Mouse (Mus musculus): ENCODE measurements around the gene Rfx5. TPM values are rescaled to one million over a fixed set of nuclear protein-coding genes. Genes with fewer than 3 reads are reported as not detected.
A peak's percentile ranks its signal among the peaks of the same experiment; 100 is the strongest.
"Not testable (repeated sequence)": the region's sequence is repeated elsewhere in the genome, so short reads cannot be mapped to it uniquely, and the experiment has no call there.

The Rfx5 gene
- total RNA-seq (2015; ENCODE audit: low replicate concordance) (4.3 and 6.7 TPM in 2 replicates), total RNA-seq (2017; ENCODE audit: low replicate concordance) (1.4 and 2.3 TPM in 2 replicates)

DNA sequence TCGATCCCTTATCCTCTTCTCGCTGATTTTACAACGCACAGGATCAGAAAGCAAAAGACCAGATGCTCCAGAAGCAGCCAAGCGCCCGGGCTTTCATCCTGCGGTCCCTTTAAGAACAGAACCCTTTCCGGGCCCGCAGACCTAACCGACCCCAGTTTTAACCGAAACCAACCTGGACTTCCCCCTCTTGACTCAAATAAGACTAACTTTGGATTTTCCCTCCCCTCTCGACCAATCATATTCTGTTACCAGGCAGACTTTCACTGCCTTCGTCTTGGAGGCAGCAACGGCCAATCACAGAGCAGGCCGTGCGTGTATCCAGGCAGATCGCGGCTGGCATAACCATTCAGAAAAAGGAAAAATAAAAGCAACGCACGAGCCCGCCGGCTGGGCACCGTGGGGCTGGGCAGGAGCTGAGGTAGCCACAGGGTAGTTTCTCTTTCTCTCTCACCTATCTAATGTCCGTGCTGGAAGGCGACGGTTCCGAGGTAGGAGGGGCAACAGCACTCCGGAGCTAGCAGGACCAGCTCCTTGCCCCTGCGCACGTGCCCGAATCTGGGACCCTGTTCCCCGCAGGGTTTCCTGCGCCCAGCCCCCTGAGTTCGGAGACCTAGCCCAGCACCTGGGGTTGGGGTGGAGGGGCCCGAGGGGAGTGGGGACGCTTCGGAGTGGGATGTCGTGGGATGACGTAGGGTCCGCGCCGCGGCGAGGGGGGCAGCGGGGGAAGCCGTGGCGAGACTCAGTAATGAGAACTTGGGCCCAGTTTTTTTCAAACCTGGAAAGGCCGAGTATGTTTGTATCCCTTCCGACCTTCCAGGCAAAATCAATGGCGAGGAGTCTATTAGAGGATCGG is at the start of gene Rfx5:
Rfx5 (plus strand) TSS at position 312 of the 853 bp plus-strand sequence.
- ATAC-seq (replicated peaks; ENCODE audit: low FRiP score, poor library complexity, severe bottlenecking), result peak; percentile 96

DNA sequence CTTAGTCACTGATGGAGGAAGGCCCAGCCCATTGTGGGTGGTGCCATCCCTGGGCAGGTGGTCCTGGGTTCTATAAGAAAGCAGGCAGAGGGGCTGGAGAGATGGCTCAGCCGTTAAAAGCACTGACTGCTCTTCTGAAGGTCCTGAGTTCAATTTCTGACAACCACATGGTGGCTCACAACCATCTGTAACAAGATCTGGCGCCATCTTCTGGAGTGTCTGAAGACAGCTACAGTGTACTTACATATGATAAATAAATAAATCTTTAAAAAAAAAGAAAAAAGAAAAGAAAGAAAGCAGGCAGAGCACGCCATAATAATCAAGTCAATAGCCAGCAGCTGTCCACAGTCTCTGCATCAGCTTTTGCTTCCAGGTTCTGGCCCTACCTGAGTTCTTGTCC is 49.1 kb upstream of the Rfx5 start:
- ATAC-seq (replicated peaks; ENCODE audit: low FRiP score, poor library complexity, severe bottlenecking), result not testable (repeated sequence)

DNA sequence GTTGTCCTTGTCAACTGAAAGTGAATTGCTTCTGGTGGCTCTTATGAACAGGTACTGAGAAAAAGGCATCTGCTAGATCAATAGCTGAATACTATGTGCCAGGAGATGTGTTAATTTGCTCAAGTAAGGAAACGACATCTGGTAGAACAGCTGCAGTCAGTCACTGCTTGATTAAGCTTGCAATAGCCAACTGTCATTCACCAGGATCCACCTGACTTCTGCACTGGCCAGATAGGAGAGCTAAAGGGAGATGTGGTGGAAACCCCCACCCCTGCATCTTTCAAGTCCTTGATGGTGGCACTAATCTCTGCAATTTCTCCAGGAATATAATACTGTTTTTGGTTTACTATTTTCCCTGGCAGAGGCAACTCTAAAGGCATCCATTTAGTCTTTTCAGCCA is 47.4 kb upstream of the Rfx5 start:
- 0 out of 2 replicates have a peak, but pooled peaks have one; percentile 55 for ATAC-seq (replicated peaks; ENCODE audit: low FRiP score, poor library complexity, severe bottlenecking)

DNA sequence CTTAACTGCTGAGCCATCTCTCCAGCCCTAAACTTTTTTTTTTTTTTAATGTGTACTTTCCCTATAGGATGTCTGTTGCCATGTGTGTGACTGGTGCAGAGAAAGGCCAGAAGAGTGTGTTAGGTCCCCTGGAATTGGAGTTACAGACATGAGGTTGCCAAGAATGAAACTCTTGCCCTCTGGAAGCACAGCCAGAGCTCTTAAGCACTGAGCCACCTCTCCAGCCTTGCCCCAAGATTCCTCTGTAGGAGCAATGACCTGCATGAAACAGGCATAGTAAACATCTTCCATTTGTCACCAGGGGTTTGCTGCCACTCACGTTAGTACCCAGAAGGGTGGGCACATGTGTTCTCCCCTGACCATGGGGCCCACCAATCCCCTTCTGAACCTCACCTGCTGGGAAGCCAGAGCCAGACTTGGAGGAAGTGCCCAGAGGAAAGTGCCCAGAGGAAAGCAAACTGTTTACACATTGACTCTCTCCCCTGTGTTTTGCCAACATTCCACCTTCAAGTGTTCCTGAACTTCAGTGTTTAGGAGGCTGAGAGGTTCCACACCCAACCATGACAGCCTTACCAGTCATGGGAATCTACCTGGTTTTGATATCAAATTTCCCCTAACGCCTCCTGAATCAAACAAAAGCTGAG is 42.7 kb upstream of the Rfx5 start:
- ATAC-seq (replicated peaks; ENCODE audit: low FRiP score, poor library complexity, severe bottlenecking), result no peak

DNA sequence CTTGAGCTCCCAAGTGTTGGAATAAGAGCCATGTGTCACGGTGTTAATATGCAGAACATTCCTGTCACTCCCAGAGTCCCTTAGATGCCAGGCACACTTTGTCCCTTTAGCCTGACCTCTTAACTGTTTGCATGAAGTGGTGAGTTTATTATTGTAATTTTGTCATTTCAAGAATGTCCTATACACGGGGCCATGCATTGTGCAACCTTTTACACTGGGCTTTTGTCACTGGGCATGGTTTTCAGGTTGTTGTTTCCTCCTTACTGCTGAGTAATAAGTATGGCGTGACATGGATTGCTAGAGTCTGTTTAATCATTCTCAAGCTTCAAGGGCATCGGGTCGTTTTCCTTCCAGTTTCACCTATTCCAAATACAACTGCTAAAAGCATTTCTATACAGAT is 40.1 kb upstream of the Rfx5 start:
- ATAC-seq (replicated peaks; ENCODE audit: low FRiP score, poor library complexity, severe bottlenecking), result no peak

DNA sequence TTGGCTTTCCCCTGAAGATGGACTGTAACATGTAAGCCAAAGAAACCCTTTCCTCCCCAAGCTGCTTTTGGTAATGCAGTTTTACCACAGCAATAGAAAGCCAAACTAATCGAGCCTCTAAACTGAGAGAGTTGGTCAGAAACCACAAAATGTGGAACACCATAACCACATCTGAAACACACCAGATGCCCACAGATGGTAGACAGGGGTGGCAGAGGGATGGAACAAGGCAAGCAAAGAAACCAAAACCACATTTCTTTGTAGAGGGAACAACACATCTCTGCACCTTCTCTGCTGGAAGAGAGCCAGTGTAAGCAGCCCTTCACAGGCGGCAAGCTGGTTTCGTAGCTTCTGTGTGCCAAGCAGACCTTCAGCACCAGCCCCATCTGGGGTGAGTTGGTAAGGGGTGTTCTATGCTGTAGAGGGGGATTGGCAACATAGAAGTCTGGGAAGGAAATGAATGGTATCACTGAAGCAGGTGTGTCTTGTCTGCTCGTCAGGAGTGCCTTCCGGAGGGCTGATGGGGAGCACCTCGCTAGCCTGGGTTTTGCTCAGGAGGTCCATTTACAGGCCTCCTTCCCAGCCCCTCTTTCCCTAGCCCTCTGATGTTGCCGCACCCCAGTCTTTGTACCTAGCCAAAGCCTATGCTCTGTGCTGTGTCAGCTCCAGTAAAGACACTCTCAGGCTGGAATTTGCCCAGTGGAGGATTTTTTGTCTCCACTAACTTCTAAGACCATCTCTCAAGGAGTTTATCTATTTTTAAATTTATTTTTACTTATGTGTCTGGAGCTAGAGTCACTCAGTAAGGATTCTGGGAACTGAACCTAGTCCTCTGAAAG is 37.8 kb upstream of the Rfx5 start:
- no peak for ATAC-seq (replicated peaks; ENCODE audit: low FRiP score, poor library complexity, severe bottlenecking)

DNA sequence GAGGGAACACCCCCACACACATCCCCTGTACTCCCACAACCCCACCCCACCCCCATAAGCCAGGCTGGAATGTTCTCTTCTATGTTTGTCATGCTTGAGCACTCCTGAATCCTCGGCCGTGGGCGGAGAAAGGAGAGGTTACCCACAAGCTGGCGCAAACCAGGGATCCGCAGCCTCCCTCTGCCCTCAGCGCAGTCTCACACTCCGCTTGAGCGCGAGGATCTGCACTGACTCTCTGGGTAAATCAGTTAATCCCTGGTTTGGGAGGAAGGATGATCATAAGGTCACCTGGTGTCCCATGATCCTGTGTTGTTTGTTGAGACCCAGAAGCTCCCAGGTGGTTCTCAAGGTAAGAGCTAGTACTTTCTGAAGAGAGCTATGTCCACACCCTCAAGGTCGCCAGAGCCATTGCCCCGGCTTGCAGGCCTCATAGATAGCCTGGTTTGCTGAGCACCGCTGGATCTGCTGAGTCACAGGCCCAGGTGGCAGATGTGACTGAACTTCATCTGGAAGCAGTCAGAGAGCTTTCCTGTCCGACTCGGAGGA is 36.0 kb upstream of the Rfx5 start:
- peak; percentile 97 for ATAC-seq (replicated peaks; ENCODE audit: low FRiP score, poor library complexity, severe bottlenecking)

DNA sequence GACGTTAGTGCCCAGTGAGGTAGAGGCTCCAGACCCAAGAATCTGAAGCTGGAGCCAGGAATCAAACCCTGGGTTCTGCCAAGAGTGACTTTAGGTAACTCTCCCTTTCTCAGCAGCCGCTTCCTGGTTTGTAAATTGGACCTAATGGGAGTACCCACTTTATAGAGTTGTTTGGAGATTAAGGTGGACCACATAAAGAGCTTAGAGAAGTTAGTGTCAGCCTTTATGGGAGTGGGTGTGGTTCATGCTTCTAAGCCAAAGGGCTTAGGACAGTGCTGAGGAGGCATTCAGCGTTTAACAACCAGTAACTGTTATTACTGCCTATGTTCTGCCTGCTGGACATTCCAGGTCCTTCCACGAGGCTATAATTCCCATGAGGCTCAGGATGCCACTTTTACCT is 35.0 kb upstream of the Rfx5 start:
- ATAC-seq (replicated peaks; ENCODE audit: low FRiP score, poor library complexity, severe bottlenecking), result no peak

DNA sequence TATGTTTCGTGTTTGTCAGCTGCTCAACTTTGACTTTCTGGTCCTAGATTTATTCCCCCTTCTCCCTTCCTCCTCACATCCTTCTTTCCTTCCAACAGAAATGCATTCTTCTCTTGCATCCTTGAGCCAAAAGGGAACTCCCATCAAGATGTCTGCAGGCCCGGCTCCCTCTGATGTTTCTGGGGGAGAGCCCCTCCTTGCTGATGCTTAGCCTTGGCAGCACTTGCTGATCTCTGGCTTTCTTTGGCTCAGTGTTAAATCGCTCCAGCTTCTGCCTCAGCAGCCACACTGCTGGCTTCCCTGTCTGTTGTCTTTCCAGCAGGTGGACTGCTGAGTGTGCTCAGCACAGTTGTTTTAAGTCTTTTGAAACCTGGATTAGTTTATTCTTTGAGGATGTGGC is 32.8 kb upstream of the Rfx5 start:
- ATAC-seq (replicated peaks; ENCODE audit: low FRiP score, poor library complexity, severe bottlenecking), result no peak

DNA sequence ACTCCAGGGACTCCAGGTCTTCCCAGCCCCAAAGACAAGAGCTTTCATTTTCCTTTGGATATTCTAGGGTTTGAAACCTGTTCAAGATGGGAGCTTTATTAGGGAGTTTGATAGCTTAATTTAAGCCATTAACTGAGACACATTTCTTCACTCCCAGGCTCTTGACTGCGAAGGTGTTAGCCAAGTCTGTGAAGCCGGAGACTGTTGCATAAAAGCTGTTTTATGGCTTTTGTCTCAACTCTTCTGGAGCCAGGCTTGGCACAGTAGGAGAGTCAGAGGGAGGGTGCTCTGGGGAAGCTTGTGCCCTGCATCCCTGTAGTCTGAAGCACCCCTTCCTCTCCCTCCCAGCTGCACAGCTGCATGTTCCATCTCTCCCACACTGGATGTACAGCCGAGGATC is 31.5 kb upstream of the Rfx5 start:
- ATAC-seq (replicated peaks; ENCODE audit: low FRiP score, poor library complexity, severe bottlenecking), result no peak

DNA sequence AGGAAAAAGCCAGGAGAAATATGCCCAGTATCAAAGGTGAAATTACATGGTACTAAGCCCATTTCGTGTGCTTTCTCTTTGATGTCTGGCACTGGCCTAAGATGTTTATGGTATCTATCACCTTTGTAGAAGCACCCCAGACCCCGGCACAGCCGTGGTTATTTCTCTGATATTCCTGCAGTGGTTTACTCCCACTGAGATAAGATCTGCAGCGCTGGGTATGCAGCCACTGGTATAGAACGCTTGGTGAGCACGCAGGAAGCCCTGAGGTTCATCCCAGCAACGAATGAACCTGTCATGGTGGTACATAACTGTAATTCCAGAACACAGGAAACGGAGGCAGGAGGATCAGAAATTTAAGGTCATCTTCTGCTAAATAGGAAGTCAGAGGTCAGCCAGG is 29.2 kb upstream of the Rfx5 start:
- ATAC-seq (replicated peaks; ENCODE audit: low FRiP score, poor library complexity, severe bottlenecking), result no peak; the same call in 1 of the 2 replicates

DNA sequence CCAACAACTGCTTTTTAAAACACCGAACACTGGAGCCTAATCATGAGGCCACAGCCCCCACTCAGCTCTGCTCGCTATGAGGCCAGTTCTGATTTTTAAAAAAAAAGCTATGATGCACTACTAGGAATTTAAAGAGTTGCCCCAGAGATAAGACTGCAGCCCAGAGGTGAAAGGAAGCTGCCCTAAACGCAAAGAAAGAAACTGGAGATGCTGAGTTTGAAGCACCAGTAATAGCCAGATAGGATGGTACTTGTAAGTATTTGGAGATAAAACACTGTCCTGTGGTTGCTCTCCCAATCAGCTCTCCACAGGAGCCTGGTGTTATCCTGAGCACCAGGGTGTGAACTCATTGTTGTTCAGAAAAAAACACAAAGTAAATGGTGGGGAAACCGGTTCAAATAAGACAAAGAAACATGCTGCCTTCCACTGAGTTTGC is 27.6 kb upstream of the Rfx5 start:
- ATAC-seq (replicated peaks; ENCODE audit: low FRiP score, poor library complexity, severe bottlenecking), result peak; percentile 84

DNA sequence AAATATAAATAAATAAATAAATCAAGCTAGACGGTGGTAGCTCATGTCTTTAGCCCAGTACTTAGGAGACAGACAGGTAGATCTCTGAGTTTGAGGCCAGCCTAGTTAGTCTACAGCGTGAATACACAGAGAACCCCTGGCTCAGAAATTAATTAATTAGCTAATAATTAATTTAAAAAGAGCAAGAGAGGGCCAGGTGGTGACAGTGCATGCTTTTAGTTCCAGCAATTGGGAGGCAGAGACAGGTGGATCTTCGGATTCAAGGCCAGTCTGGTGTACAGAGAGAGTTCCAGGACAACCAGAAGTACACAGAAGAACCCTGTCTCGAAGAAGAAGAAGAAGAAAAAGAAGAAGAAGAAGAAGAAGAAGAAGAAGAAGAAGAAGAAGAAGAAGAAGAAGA is 24.9 kb upstream of the Rfx5 start:
- ATAC-seq (replicated peaks; ENCODE audit: low FRiP score, poor library complexity, severe bottlenecking), result not testable (repeated sequence)

DNA sequence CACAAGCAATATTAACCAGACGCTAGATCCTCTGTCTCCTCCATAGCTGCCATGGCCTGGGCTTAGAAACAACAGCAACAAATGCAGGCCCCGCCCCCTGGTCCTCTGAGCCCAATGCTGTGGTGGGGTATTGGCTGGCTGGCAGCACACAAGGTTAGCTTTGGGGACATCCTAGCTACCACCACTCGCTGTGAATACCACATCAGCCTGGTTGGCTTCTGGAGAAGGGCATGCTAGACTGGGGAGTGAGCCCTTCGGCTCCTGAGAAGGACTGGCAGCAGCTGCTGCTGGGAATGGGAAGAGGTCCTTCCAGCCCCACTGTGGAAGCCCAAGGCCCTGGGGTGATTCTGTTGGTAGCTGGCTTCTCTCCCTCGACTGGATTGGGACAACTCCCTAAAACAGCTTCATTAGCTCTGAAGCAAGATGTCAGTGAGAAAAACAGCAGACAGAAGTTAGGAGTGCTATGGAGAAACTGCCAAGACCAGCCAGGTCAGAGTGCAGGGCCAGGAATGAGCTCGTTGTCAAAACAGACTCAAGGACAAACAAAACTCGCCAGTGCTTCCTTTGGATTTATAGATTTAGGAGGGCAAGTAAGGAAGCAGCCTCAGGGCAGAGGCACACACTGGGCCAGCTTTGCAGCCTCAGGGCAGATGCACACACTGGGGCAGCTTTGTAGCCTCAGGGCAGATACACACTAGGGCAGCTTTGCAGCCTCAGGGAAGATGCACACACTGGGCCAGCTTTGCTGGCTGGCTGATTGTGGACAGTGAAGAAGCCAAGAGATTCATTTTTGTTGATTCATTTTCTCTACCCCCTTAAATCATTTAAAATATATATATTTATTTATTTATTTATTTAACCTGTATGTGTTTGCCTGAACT is 23.2 kb upstream of the Rfx5 start:
- not testable (repeated sequence) for ATAC-seq (replicated peaks; ENCODE audit: low FRiP score, poor library complexity, severe bottlenecking)

DNA sequence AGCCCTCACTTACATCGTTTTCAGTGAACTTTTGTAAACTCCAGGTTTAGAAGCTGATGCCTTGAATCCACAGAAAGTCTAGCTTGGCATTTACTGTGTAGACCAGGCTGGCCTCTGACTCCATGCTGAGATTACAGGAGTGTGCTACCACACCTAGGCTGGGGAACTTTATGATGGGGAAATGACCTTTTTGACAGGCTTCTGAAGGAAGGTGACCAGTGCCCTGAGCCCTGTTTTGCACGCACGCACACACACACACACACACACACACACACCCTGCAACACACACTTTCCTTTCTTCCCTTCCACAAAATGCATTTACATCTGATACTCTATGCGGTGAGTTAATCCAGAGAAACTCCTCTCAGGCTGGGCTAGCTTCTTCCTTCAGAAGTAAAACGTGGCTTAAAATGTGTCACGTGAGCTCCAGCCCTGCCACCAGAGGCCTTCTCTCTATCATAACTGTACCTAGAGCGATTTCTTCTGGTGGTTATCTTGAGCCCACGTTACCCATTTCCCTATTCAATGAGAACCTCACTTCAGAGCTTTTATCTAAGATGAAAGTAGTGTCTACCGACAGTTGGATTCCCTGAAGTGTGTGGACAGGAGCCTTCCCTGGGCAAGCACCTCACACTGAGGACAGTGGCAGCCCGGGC is 22.3 kb upstream of the Rfx5 start:
- ATAC-seq (replicated peaks; ENCODE audit: low FRiP score, poor library complexity, severe bottlenecking), result not testable (repeated sequence)

DNA sequence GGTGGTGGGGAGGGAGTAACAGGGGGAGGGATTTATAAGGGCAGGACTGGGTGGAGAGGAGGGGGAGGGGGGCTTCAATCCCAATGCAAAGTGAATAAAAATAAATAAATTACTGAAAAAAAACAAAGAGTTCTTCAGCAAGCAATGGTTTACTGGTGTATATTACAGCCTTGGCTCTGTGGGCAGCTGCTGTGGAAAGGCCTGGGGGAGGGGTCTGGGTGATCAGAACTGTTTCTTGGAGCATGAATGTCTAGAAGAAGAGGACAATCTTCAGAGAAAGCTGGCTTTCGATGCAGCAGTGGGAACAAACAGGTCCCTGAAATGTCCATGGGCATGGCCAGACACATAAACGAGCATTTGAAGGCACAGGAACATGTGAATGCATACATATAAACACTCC is 21.6 kb upstream of the Rfx5 start:
- not testable (repeated sequence) for ATAC-seq (replicated peaks; ENCODE audit: low FRiP score, poor library complexity, severe bottlenecking)

DNA sequence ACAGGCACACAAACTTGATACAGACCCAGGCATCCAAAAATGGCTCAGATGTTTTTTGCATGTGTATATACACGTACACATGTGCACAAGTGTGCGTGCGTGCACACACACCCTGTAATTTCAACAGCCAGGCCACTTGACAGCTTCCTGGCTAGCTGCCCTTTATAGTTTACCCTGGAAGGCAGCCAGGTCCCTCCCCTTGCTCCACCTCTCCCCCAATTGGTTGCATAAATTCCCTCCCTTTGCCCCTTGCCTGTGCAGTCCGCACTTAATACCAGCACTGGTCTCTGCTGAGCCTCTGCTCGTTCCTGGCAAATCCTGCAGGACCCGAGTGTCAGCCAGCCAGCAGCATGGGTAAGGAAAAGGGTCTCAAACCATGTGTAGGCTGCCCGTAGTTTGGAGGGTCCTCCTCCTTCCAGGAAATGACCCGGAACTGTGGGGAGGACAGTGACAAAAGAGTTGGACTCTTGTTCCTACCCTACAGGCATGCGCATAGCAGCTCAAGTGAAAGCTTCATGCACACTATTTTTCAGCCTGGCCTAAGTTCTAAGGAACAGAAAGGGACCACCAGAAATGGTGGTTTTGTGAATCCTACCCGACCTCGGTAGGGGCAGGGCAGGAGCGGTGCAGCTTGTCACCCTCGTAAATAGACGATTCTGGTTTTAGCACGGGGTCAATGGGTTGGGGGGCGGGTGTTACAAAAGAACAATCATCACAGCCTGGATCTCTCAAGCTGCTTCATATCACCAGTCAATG is 20.9 kb upstream of the Rfx5 start, which contains the start of gene Selenbp1:
Selenbp1 (plus strand) TSS at position 248 of the 756 bp plus-strand sequence.
- peak; percentile 79 for ATAC-seq (replicated peaks; ENCODE audit: low FRiP score, poor library complexity, severe bottlenecking)

DNA sequence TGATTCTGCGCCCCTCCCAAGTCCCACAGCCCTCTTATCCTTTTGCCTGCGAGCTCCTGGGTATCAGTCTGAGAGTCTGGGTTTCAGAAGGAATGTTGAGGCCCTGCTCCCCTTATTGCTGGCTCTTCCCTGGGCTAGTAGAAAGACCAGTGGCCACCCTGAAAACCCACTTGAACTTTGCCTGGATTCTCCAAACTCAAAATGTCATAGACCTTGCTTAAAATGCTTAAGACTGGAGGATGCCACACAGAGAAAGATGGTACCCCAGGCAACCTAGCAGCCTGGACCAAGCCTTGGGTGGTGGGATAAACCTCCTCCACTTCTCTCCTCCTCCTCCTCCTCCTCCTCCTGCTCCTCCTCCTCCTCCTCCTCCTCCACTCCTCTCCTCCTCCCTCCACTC is 20.3 kb upstream of the Rfx5 start:
- not testable (repeated sequence) for ATAC-seq (replicated peaks; ENCODE audit: low FRiP score, poor library complexity, severe bottlenecking)

Measured in erythroid progenitor cell, adult 5-6 weeks (primary cell).